Mouse (Mus musculus): Measurements from ENCODE around the gene Tsc22d3.

GRCm38 (mm10) chrX:140601311-140601710 lies 852 bp upstream of the Tsc22d3 start:
- TF ChIP-seq POLR2A (IDR thresholded peaks at IDR 0.05; ENCODE audit: borderline replicate concordance, extremely low read depth, insufficient read depth, insufficient read length, poor library complexity, severe bottlenecking) (no peak), CTCF (IDR thresholded peaks at IDR 0.05; ENCODE audit: borderline replicate concordance, extremely low read depth, insufficient read depth, insufficient read length) (no peak)
